Mouse (Mus musculus): Measurements from ENCODE around the gene Capn8. TPM values are rescaled to one million over a fixed set of nuclear protein-coding genes. Genes with fewer than 3 reads are reported as not detected.

The Capn8 gene
- total RNA-seq, 4 experiments from 2014 or later: not detected

- no peak for DNase-seq (ENCODE audit: low spot score)
Observed at GRCm38 (mm10) chr1:182678151-182678550, 113.3 kb downstream of the Capn8 start.

DNA sequence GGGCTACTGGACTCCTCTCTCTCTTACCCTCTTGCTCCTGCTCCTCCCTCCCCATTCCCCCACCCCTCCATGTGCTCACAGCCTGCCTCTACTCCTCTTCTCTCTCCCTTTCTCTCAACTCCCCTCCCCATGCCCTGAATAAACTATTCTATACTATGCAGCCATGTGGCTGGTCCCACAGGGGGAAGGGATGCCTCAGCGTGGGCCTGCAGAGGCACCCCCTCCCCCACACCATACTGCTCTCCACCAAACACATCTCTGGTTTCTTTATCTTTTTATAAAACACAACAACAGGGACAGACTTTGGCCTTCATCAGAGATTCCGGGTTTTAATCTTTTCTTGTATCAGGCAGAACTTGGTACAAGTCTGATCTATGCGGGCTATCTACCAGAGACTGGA lies 114.4 kb downstream of the Capn8 start:
- DNase-seq (ENCODE audit: low spot score): no peak

DNA sequence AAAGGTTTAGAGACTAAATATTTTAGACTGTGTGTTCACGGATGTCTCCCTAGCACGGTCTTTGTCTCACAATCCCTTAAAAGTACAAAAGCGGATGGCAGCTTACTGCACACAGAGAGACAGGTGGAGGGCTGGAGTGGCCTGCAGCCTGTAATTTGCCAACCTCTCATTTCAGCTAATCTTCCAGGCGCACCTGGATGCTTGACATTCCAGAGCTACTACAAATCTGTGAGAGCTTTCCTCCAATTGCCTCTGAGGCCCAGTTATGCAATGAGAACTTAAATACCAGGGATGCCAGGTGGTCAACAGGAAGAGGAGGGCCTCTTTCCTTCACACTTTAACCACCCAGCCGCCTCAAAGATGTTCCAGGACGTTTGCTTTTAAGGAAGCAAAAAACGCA lies 114.8 kb downstream of the Capn8 start:
- DNase-seq (ENCODE audit: low spot score): no peak

Other genes with a start within 250 kb of the Capn8 start
- gene Fbxo28, start 223.4 kb upstream of the Capn8 start, total RNA-seq (2022): 10 to 100 TPM; 19.8 to 23.8 (median 21.8) TPM
- 10 to 100 TPM in 2 of 4 experiments, 1 to 10 TPM in 2; 9.7 to 11.2 (median 10.5) TPM for gene Trp53bp2, start 155.8 kb upstream of the Capn8 start, total RNA-seq (2022)
- gene Capn2, start 47.4 kb upstream of the Capn8 start, total RNA-seq (2022): 10 to 100 TPM; 53.7 to 72.8 (median 63.5) TPM
- not detected for gene Ccdc185, start 184.2 kb downstream of the Capn8 start, total RNA-seq (2022)
- gene Susd4, start 198.9 kb downstream of the Capn8 start, total RNA-seq (2022): under 1 TPM; 0.12 to 0.57 (median 0.28) TPM

All from heart, adult 8-10 months (tissue).